ENCODE assay signal across 9 mouse cellular contexts in genomic region chr10:68558105-68558827, GRCm38 (mm10). TPM values are rescaled to one million over a fixed set of nuclear protein-coding genes. Genes with fewer than 3 reads are reported as not detected.
A peak's percentile ranks its signal among the peaks of the same experiment; 100 is the strongest.
DNase-seq lines count a peak whose midpoint lies in the region; ATAC-seq and TF ChIP-seq lines count a peak whose summit lies in the region.
"Had no signal": no experiment of that assay in that cellular context is flagged by ENCODE, and none has a peak within 500 bp of the region (broad histone marks: within the 10 kb centered on the region; RNA-seq: fewer than 3 reads in every experiment).

No protein-coding gene starts in this region.

- no peaks in the 10 kb centered on the region for H3K9me3 ChIP-seq in midbrain, embryonic 14.5 days (ENCODE audit: control insufficient read depth, low read length)
- H3K9me3 ChIP-seq in midbrain, embryonic 15.5 days = no peaks in the 10 kb centered on the region
- H3K9me3 ChIP-seq in embryonic facial prominence, embryonic 11.5 days (replicated peaks; ENCODE audit: control insufficient read depth, low read length) = no peaks in the 10 kb centered on the region
- H3K9me3 ChIP-seq in heart, embryonic 12.5 days (replicated peaks) = no peaks in the 10 kb centered on the region
- H3K9me3 ChIP-seq in lung, postnatal 0 days (ENCODE audit: low read length) = no peaks in the 10 kb centered on the region
- no peaks in the 10 kb centered on the region for H3K9me3 ChIP-seq in midbrain, embryonic 10.5 days (replicated peaks)

- H3K36me3 ChIP-seq in midbrain, embryonic 14.5 days (ENCODE audit: control insufficient read depth, insufficient read depth, low read length) = no peaks in the 10 kb centered on the region
- no peaks in the 10 kb centered on the region for H3K36me3 ChIP-seq in midbrain, embryonic 15.5 days (replicated peaks)
- no peaks in the 10 kb centered on the region for H3K36me3 ChIP-seq in embryonic facial prominence, embryonic 11.5 days (replicated peaks; ENCODE audit: control insufficient read depth, insufficient read depth, low read depth, low read length)
- no peaks in the 10 kb centered on the region for H3K36me3 ChIP-seq in heart, embryonic 12.5 days
- H3K36me3 ChIP-seq in lung, postnatal 0 days (ENCODE audit: insufficient read depth, low read length) = no peaks in the 10 kb centered on the region
- no peaks in the 10 kb centered on the region for H3K36me3 ChIP-seq in midbrain, embryonic 10.5 days

- H3K27ac ChIP-seq in midbrain, embryonic 14.5 days (replicated peaks; ENCODE audit: low read depth, low read length) = no peak overlapping the region
- no peak overlapping the region for H3K27ac ChIP-seq in midbrain, embryonic 15.5 days
- no peak overlapping the region for H3K27ac ChIP-seq in embryonic facial prominence, embryonic 11.5 days (replicated peaks; ENCODE audit: low read depth, low read length)
- peak overlapping the region; percentile 14; the same call in 1 of the 2 replicates for H3K27ac ChIP-seq in heart, embryonic 12.5 days (ENCODE audit: poor library complexity, severe bottlenecking)
- H3K27ac ChIP-seq in lung, postnatal 0 days (ENCODE audit: low read length) = peak overlapping the region; percentile 32; the same call in 1 of the 2 replicates
- no peak overlapping the region for H3K27ac ChIP-seq in midbrain, embryonic 10.5 days (replicated peaks)
- H3K27ac ChIP-seq: macrophage had no signal

- TF ChIP-seq EP300 in lung, postnatal 0 days (IDR thresholded peaks at IDR 0.05) = peak; percentile 31; the same call in 1 of the 2 replicates

- no peaks in the 10 kb centered on the region for H3K27me3 ChIP-seq in midbrain, embryonic 14.5 days (ENCODE audit: control insufficient read depth, insufficient read depth, low read length)
- H3K27me3 ChIP-seq in midbrain, embryonic 15.5 days (replicated peaks) = no peaks in the 10 kb centered on the region
- no peaks in the 10 kb centered on the region for H3K27me3 ChIP-seq in embryonic facial prominence, embryonic 11.5 days (ENCODE audit: control insufficient read depth, insufficient read depth, low read length)
- no peaks in the 10 kb centered on the region for H3K27me3 ChIP-seq in heart, embryonic 12.5 days (replicated peaks)
- no peaks in the 10 kb centered on the region for H3K27me3 ChIP-seq in lung, postnatal 0 days (replicated peaks; ENCODE audit: insufficient read depth, low read length)
- no peaks in the 10 kb centered on the region for H3K27me3 ChIP-seq in midbrain, embryonic 10.5 days (ENCODE audit: low read depth, poor library complexity, severe bottlenecking)

- H3K9ac ChIP-seq in midbrain, embryonic 14.5 days (replicated peaks; ENCODE audit: low read length) = no peak overlapping the region
- H3K9ac ChIP-seq in midbrain, embryonic 15.5 days = no peak overlapping the region
- no peak overlapping the region for H3K9ac ChIP-seq in embryonic facial prominence, embryonic 11.5 days (replicated peaks; ENCODE audit: low read length)
- no peak overlapping the region for H3K9ac ChIP-seq in heart, embryonic 12.5 days
- no peak overlapping the region for H3K9ac ChIP-seq in lung, postnatal 0 days (replicated peaks; ENCODE audit: low read depth)

- ATAC-seq in midbrain, embryonic 14.5 days (ENCODE audit: low FRiP score, low TSS enrichment) = no peak
- ATAC-seq in midbrain, embryonic 15.5 days (replicated peaks) = no peak
- no peak for ATAC-seq in embryonic facial prominence, embryonic 11.5 days (replicated peaks; ENCODE audit: insufficient number of reproducible peaks, low FRiP score, low TSS enrichment, low read depth)
- ATAC-seq in heart, embryonic 12.5 days (ENCODE audit: insufficient number of reproducible peaks, low FRiP score) = no peak
- peak; percentile 94 for ATAC-seq in lung, postnatal 0 days

- TF ChIP-seq CTCF in lung, postnatal 0 days (IDR thresholded peaks at IDR 0.05) = no peak

- no peak overlapping the region for H3K4me2 ChIP-seq in midbrain, embryonic 14.5 days (ENCODE audit: low read length)
- H3K4me2 ChIP-seq in midbrain, embryonic 15.5 days = no peak overlapping the region
- H3K4me2 ChIP-seq in embryonic facial prominence, embryonic 11.5 days (ENCODE audit: low read depth, low read length) = no peak overlapping the region
- no peak overlapping the region for H3K4me2 ChIP-seq in heart, embryonic 12.5 days
- H3K4me2 ChIP-seq in lung, postnatal 0 days (replicated peaks; ENCODE audit: low read depth, low read length) = 0 out of 2 replicates have a peak overlapping the region, but pooled peaks have one; percentile 25

- H3K4me3 ChIP-seq in midbrain, embryonic 14.5 days (replicated peaks; ENCODE audit: low read depth, low read length) = no peak overlapping the region
- H3K4me3 ChIP-seq in midbrain, embryonic 15.5 days = no peak overlapping the region
- no peak overlapping the region for H3K4me3 ChIP-seq in embryonic facial prominence, embryonic 11.5 days (ENCODE audit: low read depth, low read length)
- no peak overlapping the region for H3K4me3 ChIP-seq in heart, embryonic 12.5 days
- H3K4me3 ChIP-seq in lung, postnatal 0 days (ENCODE audit: low read depth, low read length) = no peak overlapping the region
- no peak overlapping the region for H3K4me3 ChIP-seq in midbrain, embryonic 10.5 days

- WGBS in midbrain, embryonic 14.5 days = 62% methylated on average over 13 of the region's 13 CpGs
- WGBS in midbrain, embryonic 15.5 days = 52% methylated on average over 13 of the region's 13 CpGs
- 61% methylated on average over 13 of the region's 13 CpGs for WGBS in embryonic facial prominence, embryonic 11.5 days
- 68% methylated on average over 13 of the region's 13 CpGs for WGBS in heart, embryonic 12.5 days
- 56% methylated on average over 13 of the region's 13 CpGs for WGBS in lung, postnatal 0 days
- 83% methylated on average over 13 of the region's 13 CpGs for WGBS in midbrain, embryonic 10.5 days

- DNase-seq in midbrain, embryonic 14.5 days = peak; percentile 36
- peak; percentile 25 for DNase-seq in embryonic facial prominence, embryonic 11.5 days (ENCODE audit: low spot score)
- DNase-seq in layer of hippocampus, adult 11-12 months (ENCODE audit: low spot score) = peak; percentile 64
- DNase-seq in lung, postnatal 0 days (ENCODE audit: low spot score) = peak; percentile 89
- peak; percentile 17 for DNase-seq in urinary bladder, postnatal 10 days (ENCODE audit: low spot score)
- DNase-seq in midbrain, embryonic 10.5 days (ENCODE audit: low spot score) = no peak

- no peaks in the 10 kb centered on the region for H3K4me1 ChIP-seq in midbrain, embryonic 14.5 days (ENCODE audit: control insufficient read depth, insufficient read depth, low read length)
- no peaks in the 10 kb centered on the region for H3K4me1 ChIP-seq in midbrain, embryonic 15.5 days
- H3K4me1 ChIP-seq in embryonic facial prominence, embryonic 11.5 days (ENCODE audit: control insufficient read depth, insufficient read depth, low read length) = no peaks in the 10 kb centered on the region
- H3K4me1 ChIP-seq in heart, embryonic 12.5 days (replicated peaks) = no peaks in the 10 kb centered on the region
- no peaks in the 10 kb centered on the region for H3K4me1 ChIP-seq in lung, postnatal 0 days (ENCODE audit: insufficient read depth, low read depth, low read length)
- H3K4me1 ChIP-seq in midbrain, embryonic 10.5 days = 0 out of 2 replicates have a peak, but pooled peaks cover 5% of the 10 kb centered on the region

RNA-seq across cellular contexts. Expression of gene Cabcoco1, which starts 16.6 kb away (rescaled TPM):
- 1.1 and 1.3 TPM in 2 replicates for polyA plus RNA-seq in midbrain, embryonic 14.5 days (2014; fragmentation: Nextera tagmentation; extraction: Ambion mirVana)
- polyA plus RNA-seq in midbrain, embryonic 15.5 days (2015; fragmentation: Nextera tagmentation; extraction: Ambion mirVana) = 0.79 and 1.4 TPM in 2 replicates
- 0.32 and 0.42 TPM in 2 replicates for polyA plus RNA-seq in embryonic facial prominence, embryonic 11.5 days (2014; fragmentation: Nextera tagmentation; extraction: Ambion mirVana)
- polyA plus RNA-seq in heart, embryonic 12.5 days (2016; fragmentation: Nextera tagmentation; extraction: Ambion mirVana) = 22.6 and 23.1 TPM in 2 replicates
- 10.7 and 11.2 TPM in 2 replicates for polyA plus RNA-seq in lung, postnatal 0 days (2015; fragmentation: Nextera tagmentation; extraction: Ambion mirVana)
- polyA plus RNA-seq in midbrain, embryonic 10.5 days (2016; fragmentation: Nextera tagmentation; extraction: Ambion mirVana) = 0.26 TPM in 1 of 2 replicates, not detected in the other
- polyA plus RNA-seq: macrophage had no signal

Comparison
In these comparisons a context has a peak if more than half of its experiments do, and no peak if none do; other contexts are left out.
1. H3K27ac ChIP-seq: peak in heart, embryonic 12.5 days (single experiment) and lung, postnatal 0 days (single experiment); none in midbrain, embryonic 14.5 days (single experiment), midbrain, embryonic 15.5 days (single experiment), embryonic facial prominence, embryonic 11.5 days (single experiment) and midbrain, embryonic 10.5 days (single experiment).